Mouse (Mus musculus): Measurements from ENCODE around the gene Atp6v0a1. TPM values are rescaled to one million over a fixed set of nuclear protein-coding genes. Genes with fewer than 3 reads are reported as not detected.

Atp6v0a1 gene
- total RNA-seq, 1 experiment from 2014 or later: 91.3 TPM

- DNase-seq: no peak
Observed at GRCm38 (mm10) chr11:101085617-101086322, 76.5 kb downstream of the Atp6v0a1 start.

DNA sequence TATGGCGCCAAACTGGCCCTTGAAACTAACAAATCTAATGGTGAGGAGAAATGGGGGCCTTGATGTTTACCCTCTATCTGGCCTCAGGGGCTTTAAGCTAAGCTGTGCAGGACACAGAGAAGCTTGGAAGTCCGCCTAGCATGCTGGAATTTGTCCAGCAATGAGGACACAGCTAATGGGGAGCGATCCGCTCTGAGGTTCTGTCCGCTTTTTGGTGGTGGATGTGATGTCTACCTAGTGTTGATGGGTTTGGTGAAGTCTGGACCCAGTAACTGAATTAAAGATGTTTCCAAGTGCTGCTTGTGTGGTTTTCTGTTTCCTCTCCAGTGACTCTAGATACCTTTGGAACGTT, 77.0 kb downstream of the Atp6v0a1 start:
- no peak for DNase-seq

DNA sequence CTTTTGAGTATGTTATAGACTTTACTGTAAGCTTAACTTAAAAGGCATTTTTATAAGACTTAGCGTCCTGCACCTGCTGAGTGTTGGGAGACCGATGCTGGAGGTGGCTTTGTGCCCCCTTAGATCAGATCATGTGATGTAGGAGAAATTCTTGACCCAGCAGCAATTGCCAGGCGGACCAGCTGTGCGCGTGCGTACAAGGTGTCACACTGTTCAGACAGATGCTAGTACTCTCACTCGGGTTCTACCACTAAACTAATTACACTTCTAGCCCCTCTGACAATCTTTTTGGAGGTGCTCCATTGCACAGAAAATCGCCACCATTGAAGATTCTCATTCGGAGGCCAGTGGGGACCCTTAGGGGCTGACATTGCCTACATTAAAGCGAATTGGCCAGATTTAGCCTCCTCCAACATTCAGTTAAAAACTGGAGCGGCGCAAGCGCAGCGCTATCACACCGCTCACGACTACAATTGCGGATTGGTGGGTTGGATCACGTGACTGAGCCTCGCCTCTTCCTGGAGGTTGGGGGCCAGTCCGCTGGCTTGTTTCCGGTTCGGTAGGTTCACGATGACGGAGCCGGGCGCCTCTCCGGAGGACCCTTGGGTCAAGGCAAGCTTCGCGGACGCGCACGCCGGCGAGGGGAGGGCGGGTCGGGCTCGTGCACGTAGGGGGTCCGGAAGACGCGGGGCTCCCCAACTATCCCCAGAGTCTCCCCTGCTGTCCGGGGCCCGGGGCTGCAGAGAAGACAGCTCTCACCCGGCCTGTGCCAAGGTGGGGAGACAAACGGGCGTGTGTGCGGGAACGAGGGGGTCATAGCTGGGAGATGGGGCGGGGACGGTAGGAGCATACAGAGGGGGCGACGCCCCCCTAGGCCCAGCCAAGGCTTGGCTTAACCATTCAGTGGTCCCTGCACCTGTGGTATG, 77.8 kb downstream of the Atp6v0a1 start, which contains the start of gene Mlx:
Gene Mlx (plus strand): TSS at position 522 of the 926 bp plus-strand sequence.
- DNase-seq: peak; percentile 96

DNA sequence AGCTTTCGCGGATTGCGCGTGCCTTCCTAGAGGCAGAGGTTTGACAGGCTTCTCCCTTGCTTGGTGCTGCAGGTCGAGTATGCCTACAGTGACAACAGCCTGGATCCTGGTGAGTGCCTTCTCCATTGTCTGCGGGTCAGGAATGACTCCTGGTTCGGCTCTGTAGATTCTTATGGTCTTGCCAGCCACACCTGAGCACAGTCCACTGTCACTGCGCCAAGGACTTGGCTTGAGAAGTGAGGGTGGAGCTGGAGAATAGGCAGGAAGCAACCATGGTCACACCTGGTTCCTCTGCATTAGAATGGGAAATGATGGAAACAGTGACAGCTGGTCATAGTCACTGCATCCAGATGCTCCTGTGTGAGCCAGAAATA, 78.4 kb downstream of the Atp6v0a1 start:
- no peak for DNase-seq

DNA sequence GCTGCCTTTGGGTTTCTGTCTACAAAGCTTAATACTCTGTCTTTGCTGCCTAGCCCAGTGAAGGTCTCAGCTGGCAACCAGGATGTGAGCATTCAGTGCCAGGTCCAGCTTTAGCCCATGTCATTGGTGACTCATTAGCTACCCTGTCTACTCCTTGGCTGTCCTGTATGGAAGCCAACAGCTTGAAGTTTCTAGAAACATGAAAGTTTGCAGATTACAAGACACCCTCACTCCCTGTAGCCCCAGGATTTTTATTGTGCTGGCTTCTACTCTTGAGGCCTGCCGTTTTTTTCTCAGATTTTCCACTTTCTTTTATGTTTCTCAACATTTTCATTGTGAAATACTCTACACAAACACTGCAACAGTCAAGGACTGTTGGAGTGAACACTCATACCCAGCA, 80.7 kb downstream of the Atp6v0a1 start:
- DNase-seq: peak; percentile 35

GRCm38 (mm10) chr11:101094930-101095313, 85.7 kb downstream of the Atp6v0a1 start:
- DNase-seq: no peak

DNA sequence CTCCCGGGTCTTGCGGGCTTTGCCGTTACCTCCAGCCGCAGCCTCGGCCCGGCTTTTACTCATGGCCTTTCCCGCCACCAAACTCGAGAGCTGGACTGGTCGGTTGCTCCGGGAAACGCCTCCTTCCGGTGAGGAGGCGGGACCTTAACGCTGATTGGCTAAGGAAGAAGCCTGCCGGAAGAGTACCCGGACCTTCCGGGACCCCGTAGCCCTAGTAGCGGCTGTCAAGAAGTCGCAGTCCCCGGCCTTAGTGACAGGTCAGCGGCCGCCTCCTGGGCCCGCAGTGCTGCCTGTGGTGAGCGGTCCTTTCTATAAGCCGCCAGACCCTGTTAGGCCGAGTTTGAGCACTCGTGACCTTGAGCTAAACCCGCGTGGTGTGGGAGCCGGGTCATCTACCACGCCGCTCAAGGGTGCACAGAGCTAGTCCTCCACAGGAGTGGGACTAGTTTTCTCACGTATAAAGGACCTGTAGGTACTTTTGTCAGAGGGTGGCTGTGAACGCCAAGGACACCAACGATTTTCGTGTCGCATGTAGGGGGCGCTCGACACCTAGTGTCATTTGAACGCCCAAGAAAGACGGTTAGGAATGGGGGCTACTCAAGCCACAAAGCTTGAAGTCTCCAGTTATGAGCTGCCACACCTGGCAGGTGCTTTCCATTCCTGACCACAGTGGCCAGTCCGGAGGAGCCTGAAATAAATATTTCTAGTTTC, 86.2 kb downstream of the Atp6v0a1 start, which contains the start of gene Psmc3ip:
Gene Psmc3ip (minus strand): TSS at position 123 of the 711 bp plus-strand sequence.
- DNase-seq: peak; percentile 97

DNA sequence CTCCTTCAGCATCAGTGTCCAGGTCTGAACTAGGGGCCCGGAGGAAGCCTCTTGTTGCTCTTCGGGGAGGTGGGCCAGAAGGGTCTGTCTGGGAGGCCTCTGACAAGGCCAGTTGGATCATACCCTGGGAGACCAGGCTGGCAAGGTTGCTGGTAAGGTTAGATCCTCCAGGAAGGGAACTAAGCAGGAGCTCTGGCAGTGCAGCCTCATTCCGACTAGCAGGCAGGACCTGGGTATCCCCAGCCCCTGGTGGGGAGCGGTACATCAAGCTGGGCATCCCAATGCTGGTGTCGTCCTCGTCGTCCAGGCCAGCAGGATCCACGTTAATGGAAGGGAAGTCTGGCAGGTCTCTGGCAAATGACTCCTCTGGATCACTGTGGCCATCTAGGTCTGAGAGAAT, 89.0 kb downstream of the Atp6v0a1 start:
- no peak for DNase-seq

DNA sequence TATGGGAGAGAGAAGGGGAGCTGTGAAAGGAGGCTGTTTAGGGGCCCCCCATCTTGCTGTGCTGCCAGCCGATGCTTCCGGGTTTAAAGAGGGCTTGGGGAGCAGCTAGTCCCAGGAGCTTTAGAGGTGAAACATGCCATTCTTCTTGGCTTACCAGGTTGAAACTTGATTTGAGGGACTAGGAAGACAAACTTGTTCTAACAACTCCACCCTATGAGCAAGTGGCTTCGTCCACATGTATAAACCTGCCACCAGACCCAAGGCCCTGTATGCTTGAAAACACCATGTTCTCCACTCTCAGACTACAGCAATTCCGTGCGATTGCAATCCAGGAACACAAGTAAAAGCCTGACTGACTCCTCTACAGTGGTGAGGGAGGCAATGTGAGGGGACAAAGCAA, 93.8 kb downstream of the Atp6v0a1 start:
- DNase-seq: no peak

- DNase-seq: no peak
Observed at GRCm38 (mm10) chr11:101109351-101109750, 100.1 kb downstream of the Atp6v0a1 start.

- no peak for DNase-seq
Observed at GRCm38 (mm10) chr11:101110708-101111107, 101.5 kb downstream of the Atp6v0a1 start.

DNA sequence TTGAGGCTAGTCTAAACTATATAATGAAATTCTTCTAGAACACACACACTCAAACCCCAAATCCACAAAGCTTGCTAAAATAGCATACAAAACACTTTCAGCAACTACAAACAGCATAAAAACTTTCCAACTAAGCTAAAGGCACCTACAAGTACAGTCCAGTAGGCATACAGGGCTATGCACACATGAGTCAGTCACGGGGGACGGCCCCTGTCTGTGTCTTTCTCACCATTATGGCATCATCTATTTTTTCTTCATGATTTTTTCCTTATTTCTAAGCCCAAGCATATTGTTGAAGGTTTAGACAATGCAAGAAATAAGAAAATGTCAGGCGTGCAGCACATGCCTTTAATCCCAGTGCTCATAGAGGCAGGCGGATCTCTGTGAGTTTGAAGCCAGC, 101.9 kb downstream of the Atp6v0a1 start:
- DNase-seq: no peak

GRCm38 (mm10) chr11:101112186-101112585, 102.9 kb downstream of the Atp6v0a1 start:
- DNase-seq: no peak

Small RNAs within 50 kb of the gene (microRNA-seq; reads per million reads assigned to microRNA genes)
- 0 to 0.43 reads per million in 2 experiments for gene Mir6928

Other genes starting within 250 kb of the Atp6v0a1 start
- gene Kcnh4, start 249.5 kb upstream of the Atp6v0a1 start, total RNA-seq (2021): 0.11 and 0.15 TPM in 2 replicates
- not detected in 2 replicates for gene Hcrt, start 246.5 kb upstream of the Atp6v0a1 start, total RNA-seq (2021)
- 19.7 and 19.9 TPM in 2 replicates for gene Ghdc, start 238.5 kb upstream of the Atp6v0a1 start, total RNA-seq (2021)
- 72.8 and 74.6 TPM in 2 replicates for gene Stat5b, start 158.7 kb upstream of the Atp6v0a1 start, total RNA-seq (2021)
- gene Stat5a, start 150.1 kb upstream of the Atp6v0a1 start, total RNA-seq (2021): 37.8 and 44.2 TPM in 2 replicates
- 75.1 and 82.4 TPM in 2 replicates for gene Stat3, start 69.9 kb upstream of the Atp6v0a1 start, total RNA-seq (2021)
- 290 and 306 TPM in 2 replicates for gene Cavin1, start 38.6 kb upstream of the Atp6v0a1 start, total RNA-seq (2021)
- 29.6 and 30.8 TPM in 2 replicates for gene Naglu, start 60.6 kb downstream of the Atp6v0a1 start, total RNA-seq (2021)
- gene Hsd17b1, start 69.0 kb downstream of the Atp6v0a1 start, total RNA-seq (2021): 0.85 and 1.2 TPM in 2 replicates
- gene Coasy, start 73.1 kb downstream of the Atp6v0a1 start, total RNA-seq (2021): 87.7 and 97.6 TPM in 2 replicates
- gene Mlx, start 77.8 kb downstream of the Atp6v0a1 start, total RNA-seq (2021): 39.8 and 45.9 TPM in 2 replicates
- 6.6 and 8.8 TPM in 2 replicates for gene Psmc3ip, start 86.0 kb downstream of the Atp6v0a1 start, total RNA-seq (2021)
- gene Retreg3, start 110.4 kb downstream of the Atp6v0a1 start, total RNA-seq (2021): 53.7 and 56.0 TPM in 2 replicates
- gene Tubg1, start 110.5 kb downstream of the Atp6v0a1 start, total RNA-seq (2021): 45.9 and 48.6 TPM in 2 replicates
- 7.2 and 7.9 TPM in 2 replicates for gene Tubg2, start 146.5 kb downstream of the Atp6v0a1 start, total RNA-seq (2021)
- gene Cntnap1, start 161.1 kb downstream of the Atp6v0a1 start, total RNA-seq (2021): 10.9 and 13.5 TPM in 2 replicates
- 30.5 and 32.7 TPM in 2 replicates for gene Plekhh3, start 161.9 kb downstream of the Atp6v0a1 start, total RNA-seq (2021)
- gene Ccr10, start 166.0 kb downstream of the Atp6v0a1 start, total RNA-seq (2021): 1.4 and 1.5 TPM in 2 replicates
- 28.8 and 37.7 TPM in 2 replicates for gene Ezh1, start 217.0 kb downstream of the Atp6v0a1 start, total RNA-seq (2021)
- gene Ramp2, start 236.6 kb downstream of the Atp6v0a1 start, total RNA-seq (2021): 107 and 145 TPM in 2 replicates
- gene Vps25, start 244.3 kb downstream of the Atp6v0a1 start, total RNA-seq (2021): 116 and 120 TPM in 2 replicates